Mouse (Mus musculus): ENCODE results near the gene Aqp2. TPM values are rescaled to one million over a fixed set of nuclear protein-coding genes. Genes with fewer than 3 reads are reported as not detected.

Gene Aqp2
- total and polyA plus RNA-seq, 3 experiments, result not detected

GRCm38 (mm10) chr15:99597596-99597995 is 18.7 kb downstream of the Aqp2 start:
- in situ Hi-C loops (cut with MboI; ENCODE audit: low pct_ligation_motif_present, low pct_unique_long_range_greater_than_20kb, low sequenced_read_pairs), result loop anchor here (5.0 kb wide), 2 partner anchors 70 to 100 kb away; no protein-coding TSS in a partner anchor
- Histone ChIP-seq H3K27ac (ENCODE audit: insufficient read depth, low read depth) (no peak overlapping the region), H3K4me3 (replicated peaks in 1 of 3; ENCODE audit: low read depth in 2 of 3, low read length in 2 of 3, poor library complexity in 1 of 3) (no peak overlapping the region), H3K9ac (ENCODE audit: insufficient read depth, low read depth) (no peak overlapping the region), H3K36me3 (replicated peaks in 1 of 2; ENCODE audit: control insufficient read depth in 1 of 2, insufficient read depth in 1 of 2, low read length in 1 of 2) (no peaks in the 10 kb centered on the region), H3K79me2 (replicated peaks; ENCODE audit: control insufficient read depth, extremely low read depth, insufficient read depth, poor library complexity, severe bottlenecking) (no peaks in the 10 kb centered on the region), H3K27me3 (replicated peaks) (peaks cover 86% of the 10 kb centered on the region), H3K4me2 (ENCODE audit: insufficient read depth, low read depth, poor library complexity, severe bottlenecking) (no peak overlapping the region), H3K9me3 (replicated peaks; ENCODE audit: low read length) (no peaks in the 10 kb centered on the region), H3K4me1 (ENCODE audit: control insufficient read depth in 1 of 2, insufficient read depth in 2 of 2) (peaks cover 0 to 14% of the 10 kb centered on the region in 2 experiments; a peak in 2 of 4 replicates)
- no peak for DNase-seq (ENCODE audit: extremely low read depth)
- TF ChIP-seq CHD1 (IDR thresholded peaks at IDR 0.05; ENCODE audit: low read depth, low read length), result no peak
- no peak for TF ChIP-seq POLR2AphosphoS2 (IDR thresholded peaks at IDR 0.05; ENCODE audit: low read depth, low read length)
- TF ChIP-seq BHLHE40 (IDR thresholded peaks at IDR 0.05; ENCODE audit: low read depth, low read length), result no peak
- TF ChIP-seq EP300 (IDR thresholded peaks at IDR 0.05; ENCODE audit: low read length), result no peak
- TF ChIP-seq POLR2A (IDR thresholded peaks at IDR 0.05; ENCODE audit: low read depth, low read length), result no peak
- TF ChIP-seq NRF1 (IDR thresholded peaks at IDR 0.05; ENCODE audit: low read depth, low read length), result no peak
- no peak for TF ChIP-seq ELF1 (IDR thresholded peaks at IDR 0.05; ENCODE audit: low read depth, low read length)
- no peak for TF ChIP-seq CTCF (conservative IDR thresholded peaks at IDR 0.05 in 1 of 2, IDR thresholded peaks at IDR 0.05 in 1 of 2; ENCODE audit: low read depth in 2 of 2, low read length in 2 of 2)
- no peak for TF ChIP-seq CHD2 (IDR thresholded peaks at IDR 0.05; ENCODE audit: low read length)
- no peak for TF ChIP-seq KAT2A (IDR thresholded peaks at IDR 0.05; ENCODE audit: insufficient replicate concordance, low read length)
- no peak for TF ChIP-seq HCFC1 (IDR thresholded peaks at IDR 0.05; ENCODE audit: low read depth, low read length)
- no peak for TF ChIP-seq MEF2A (IDR thresholded peaks at IDR 0.05; ENCODE audit: borderline replicate concordance, low read depth, low read length)
- TF ChIP-seq MXI1 (IDR thresholded peaks at IDR 0.05; ENCODE audit: low read depth, low read length), result no peak
- TF ChIP-seq RCOR1 (conservative IDR thresholded peaks at IDR 0.05; ENCODE audit: low read depth, low read length), result no peak
- no peak for TF ChIP-seq GABPA (IDR thresholded peaks at IDR 0.05; ENCODE audit: insufficient replicate concordance, low read depth, low read length)
- dilution Hi-C loops (cut with MboI; ENCODE audit: extremely low pct_ligation_motif_present, extremely low pct_unique_long_range_greater_than_20kb, low sequenced_read_pairs), result no loop called here

DNA sequence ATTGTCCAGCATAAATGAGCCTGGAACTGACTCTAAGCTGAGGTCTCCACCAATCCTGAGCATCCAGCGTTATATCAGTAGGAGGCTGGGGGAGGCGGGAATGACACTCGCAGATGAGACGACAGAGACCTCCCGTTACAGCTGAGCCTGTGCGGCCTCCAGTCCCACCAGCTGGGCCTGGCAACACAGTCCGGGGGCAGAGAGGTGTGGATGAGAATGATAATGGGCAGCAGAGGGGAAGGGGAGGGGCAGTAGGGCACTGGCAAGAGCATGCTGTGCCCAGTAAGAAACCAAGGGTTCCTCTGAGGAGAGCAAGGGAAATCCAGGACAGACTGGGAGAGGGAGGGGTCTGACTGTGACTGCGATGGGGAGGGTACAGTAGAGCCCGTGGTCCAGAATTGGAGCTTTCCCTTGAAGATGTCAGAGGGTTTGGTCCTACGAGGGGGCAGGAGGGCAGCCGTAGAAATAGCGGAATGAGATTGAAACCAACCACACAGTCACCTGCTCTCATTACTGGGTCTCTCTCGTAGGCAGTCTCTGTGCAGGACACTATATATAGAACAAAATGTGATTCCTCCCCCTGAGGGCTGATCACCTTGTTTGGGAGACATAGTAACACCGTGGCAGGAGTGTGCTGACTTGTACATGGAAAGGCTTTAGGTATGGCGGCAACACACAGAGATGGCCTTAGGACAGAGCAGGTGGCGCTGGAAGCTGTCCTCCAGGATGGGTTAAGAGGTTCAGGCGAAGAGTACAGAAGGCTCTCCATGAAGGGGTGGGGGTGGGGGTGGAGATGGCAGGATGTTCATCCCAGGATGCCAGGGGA is 20.6 kb downstream of the Aqp2 start:
- dilution Hi-C loops (cut with MboI; ENCODE audit: extremely low pct_ligation_motif_present, extremely low pct_unique_long_range_greater_than_20kb, low sequenced_read_pairs), result no loop called here
- Histone ChIP-seq H3K4me2 (ENCODE audit: insufficient read depth, low read depth, poor library complexity, severe bottlenecking) (no peak overlapping the region), H3K4me3 (replicated peaks in 1 of 3; ENCODE audit: low read depth in 2 of 3, low read length in 2 of 3, poor library complexity in 1 of 3) (no peak overlapping the region), H3K4me1 (ENCODE audit: control insufficient read depth in 1 of 2, insufficient read depth in 2 of 2) (peaks cover 0 to 11% of the 10 kb centered on the region in 2 experiments; a peak in 2 of 4 replicates), H3K27me3 (replicated peaks) (peaks cover 85% of the 10 kb centered on the region), H3K9me3 (replicated peaks; ENCODE audit: low read length) (no peaks in the 10 kb centered on the region), H3K79me2 (replicated peaks; ENCODE audit: control insufficient read depth, extremely low read depth, insufficient read depth, poor library complexity, severe bottlenecking) (no peaks in the 10 kb centered on the region), H3K36me3 (replicated peaks in 1 of 2; ENCODE audit: control insufficient read depth in 1 of 2, insufficient read depth in 1 of 2, low read length in 1 of 2) (no peaks in the 10 kb centered on the region), H3K9ac (ENCODE audit: insufficient read depth, low read depth) (no peak overlapping the region), H3K27ac (ENCODE audit: insufficient read depth, low read depth) (no peak overlapping the region)
- DNase-seq (ENCODE audit: extremely low read depth), result no peak
- in situ Hi-C loops (cut with MboI; ENCODE audit: low pct_ligation_motif_present, low pct_unique_long_range_greater_than_20kb, low sequenced_read_pairs), result loop anchor here (5.0 to 10.0 kb wide), 3 partner anchors 68 to 295 kb away; no protein-coding TSS in a partner anchor
- TF ChIP-seq USF2 (conservative IDR thresholded peaks at IDR 0.05; ENCODE audit: low read depth, low read length) (no peak), USF1 (IDR thresholded peaks at IDR 0.05; ENCODE audit: low read depth, low read length) (no peak), RCOR1 (conservative IDR thresholded peaks at IDR 0.05; ENCODE audit: low read depth, low read length) (no peak), MAX (IDR thresholded peaks at IDR 0.05; ENCODE audit: low read length) (no peak), JUN (IDR thresholded peaks at IDR 0.05; ENCODE audit: insufficient read depth, low read depth, low read length) (no peak), ZMIZ1 (IDR thresholded peaks at IDR 0.05; ENCODE audit: low read depth, low read length) (no peak), IRF4 (IDR thresholded peaks at IDR 0.05; ENCODE audit: low read depth, low read length) (no peak)
